Mouse (Mus musculus): ENCODE data around the gene Gm43951. TPM values are rescaled to one million over a fixed set of nuclear protein-coding genes. Genes with fewer than 3 reads are reported as not detected.

Gene Gm43951
- polyA plus RNA-seq, 1 experiment from 2014 or later: 0.83 TPM

DNA sequence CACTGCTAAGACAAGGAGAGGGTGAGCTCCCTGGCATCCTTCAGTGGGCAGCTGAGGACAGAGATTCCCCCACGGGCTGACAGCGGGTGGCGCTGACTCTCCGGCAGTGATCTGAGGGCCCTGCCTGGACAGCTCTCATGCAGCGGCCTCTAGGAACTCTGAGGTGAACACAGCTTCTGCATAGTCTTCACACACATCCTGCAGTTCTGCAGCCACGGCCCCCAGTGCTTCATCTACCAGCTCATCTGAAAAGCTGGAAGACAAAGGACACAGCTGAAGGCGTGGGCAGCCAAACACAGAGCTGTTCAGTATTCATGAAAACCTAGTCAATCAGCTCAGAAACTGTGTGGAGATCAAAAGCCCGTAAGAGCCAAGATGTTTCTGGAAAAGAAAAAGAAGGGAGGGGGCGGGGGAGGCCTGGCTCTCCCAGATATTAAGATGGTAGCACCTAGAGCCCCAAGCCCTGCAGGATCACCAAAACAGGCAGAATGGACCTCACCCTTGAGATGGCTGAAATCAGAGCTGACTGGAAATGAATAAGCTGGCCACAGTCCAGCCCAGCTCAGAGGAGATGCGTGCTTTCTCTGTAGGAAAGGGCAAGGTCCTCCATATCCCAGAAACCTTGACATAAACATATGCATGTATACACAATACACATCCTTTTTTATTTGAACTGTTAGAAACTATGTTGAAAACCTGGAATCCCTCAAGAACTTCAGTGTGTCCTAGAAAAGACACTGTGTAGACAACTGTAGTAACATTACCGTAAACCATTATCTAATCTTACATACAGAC lies 51.3 kb downstream of the Gm43951 start:
- Histone ChIP-seq H3K4me3 (no peak overlapping the region), H3K36me3 (replicated peaks) (peaks cover 76% of the 10 kb centered on the region), H3K27ac (replicated peaks) (no peak overlapping the region)

More for the DNA sequence above, 51.3 kb downstream of the Gm43951 start:
- Histone ChIP-seq H3K27me3 (replicated peaks; ENCODE audit: low read depth, poor library complexity, severe bottlenecking) (no peaks in the 10 kb centered on the region), H3K4me1 (peaks cover 11% of the 10 kb centered on the region), H3K9me3 (no peaks in the 10 kb centered on the region)
- 81% methylated on average over 11 of the region's 11 CpGs for WGBS
- no peak for DNase-seq (ENCODE audit: low spot score)

Other genes with a start within 250 kb of the Gm43951 start
- gene Aipl1, start 169.3 kb downstream of the Gm43951 start, polyA plus RNA-seq (2016; fragmentation: Nextera tagmentation; extraction: Ambion mirVana): 0.36 and 0.52 TPM in 2 replicates
- 219 and 242 TPM in 2 replicates for gene Pimreg, start 164.8 kb downstream of the Gm43951 start, polyA plus RNA-seq (2016; fragmentation: Nextera tagmentation; extraction: Ambion mirVana)
- 0.23 and 0.24 TPM in 2 replicates for gene Pitpnm3, start 71.1 kb downstream of the Gm43951 start, polyA plus RNA-seq (2016; fragmentation: Nextera tagmentation; extraction: Ambion mirVana)
- gene 4933427D14Rik, start 619 bp upstream of the Gm43951 start, polyA plus RNA-seq (2016; fragmentation: Nextera tagmentation; extraction: Ambion mirVana): 17.1 and 19.9 TPM in 2 replicates
- gene Txndc17, start 707 bp upstream of the Gm43951 start, polyA plus RNA-seq (2016; fragmentation: Nextera tagmentation; extraction: Ambion mirVana): 180 TPM in 2 replicates
- 46.7 and 50.8 TPM in 2 replicates for gene Med31, start 8.8 kb upstream of the Gm43951 start, polyA plus RNA-seq (2016; fragmentation: Nextera tagmentation; extraction: Ambion mirVana)
- 0.10 and 0.14 TPM in 2 replicates for gene Slc13a5, start 60.4 kb upstream of the Gm43951 start, polyA plus RNA-seq (2016; fragmentation: Nextera tagmentation; extraction: Ambion mirVana)
- gene Xaf1, start 94.8 kb upstream of the Gm43951 start, polyA plus RNA-seq (2016; fragmentation: Nextera tagmentation; extraction: Ambion mirVana): 3.2 and 3.4 TPM in 2 replicates
- gene Fbxo39, start 107.6 kb upstream of the Gm43951 start, polyA plus RNA-seq (2016; fragmentation: Nextera tagmentation; extraction: Ambion mirVana): not detected in 2 replicates
- 6.3 and 7.2 TPM in 2 replicates for gene Tekt1, start 155.6 kb upstream of the Gm43951 start, polyA plus RNA-seq (2016; fragmentation: Nextera tagmentation; extraction: Ambion mirVana)
- gene Smtnl2, start 204.9 kb upstream of the Gm43951 start, polyA plus RNA-seq (2016; fragmentation: Nextera tagmentation; extraction: Ambion mirVana): 16.4 and 16.6 TPM in 2 replicates
- gene Ggt6, start 228.7 kb upstream of the Gm43951 start, polyA plus RNA-seq (2016; fragmentation: Nextera tagmentation; extraction: Ambion mirVana): 0.10 TPM in 1 of 2 replicates, not detected in the other
- 257 and 263 TPM in 2 replicates for gene Mybbp1a, start 234.5 kb upstream of the Gm43951 start, polyA plus RNA-seq (2016; fragmentation: Nextera tagmentation; extraction: Ambion mirVana)